ENCODE assay signal across 11 mouse cellular contexts in genomic region chr13:28552974-28553750, GRCm38 (mm10).
A peak's percentile ranks its signal among the peaks of the same experiment; 100 is the strongest.
DNase-seq lines count a peak whose midpoint lies in the region; ATAC-seq lines count a peak whose summit lies in the region.
"Had no signal": no experiment of that assay in that cellular context is flagged by ENCODE, and none has a peak within 500 bp of the region (broad histone marks: within the 10 kb centered on the region; RNA-seq: fewer than 3 reads in every experiment).

No protein-coding gene starts in this region.

- H3K4me2 ChIP-seq in limb, embryonic 12.5 days, result peak overlapping the region; percentile 40

- no peaks in the 10 kb centered on the region for H3K27me3 ChIP-seq in limb, embryonic 12.5 days
- H3K27me3 ChIP-seq: CH12.LX had no signal

- WGBS in limb, embryonic 12.5 days, result 32% methylated on average over 10 of the region's 10 CpGs

- DNase-seq in gastrocnemius, postnatal 10 days, result peak; percentile 29
- no peak for DNase-seq in gastrocnemius, adult 18-20 months (ENCODE audit: low spot score)
- DNase-seq in right cerebral cortex, postnatal 10 days (ENCODE audit: low spot score in 2 of 2), result peak; percentile 33 to 37
- DNase-seq in right cerebral cortex, postnatal 25 days, result no peak
- peak; percentile 29 for DNase-seq in telencephalon, adult 2 months (ENCODE audit: low read depth, low spot score)
- DNase-seq in urinary bladder, postnatal 14 days (ENCODE audit: low spot score), result no peak
- no peak for DNase-seq in thymus, adult 18-20 months
- DNase-seq: kidney, adult 11 months had no signal

- H3K9ac ChIP-seq in limb, embryonic 12.5 days (replicated peaks), result no peak overlapping the region

- peaks cover 56% of the 10 kb centered on the region for H3K4me1 ChIP-seq in limb, embryonic 12.5 days (replicated peaks)

- H3K36me3 ChIP-seq in limb, embryonic 12.5 days, result peaks cover 4% of the 10 kb centered on the region; the same call in 1 of the 2 replicates

- 0 out of 2 replicates have a peak, but pooled peaks have one; percentile 39 for ATAC-seq in limb, embryonic 12.5 days (ENCODE audit: insufficient number of reproducible peaks, insufficient read depth, low FRiP score, low TSS enrichment, low read depth)

- no peaks in the 10 kb centered on the region for H3K9me3 ChIP-seq in limb, embryonic 12.5 days

- H3K27ac ChIP-seq in limb, embryonic 12.5 days, result peak overlapping the region; percentile 91

- H3K4me3 ChIP-seq in limb, embryonic 12.5 days (replicated peaks), result no peak overlapping the region
- H3K4me3 ChIP-seq: myocyte had no signal

Comparison
In these comparisons a context has a peak if more than half of its experiments do, and no peak if none do; other contexts are left out.
1. DNase-seq: peak in gastrocnemius, postnatal 10 days (single experiment), right cerebral cortex, postnatal 10 days (2 of 2) and telencephalon, adult 2 months (single experiment); none in gastrocnemius, adult 18-20 months (single experiment), right cerebral cortex, postnatal 25 days (single experiment), urinary bladder, postnatal 14 days (single experiment) and thymus, adult 18-20 months (0 of 2).